Mouse (Mus musculus): ENCODE data around the gene Dnah5. TPM values are rescaled to one million over a fixed set of nuclear protein-coding genes. Genes with fewer than 3 reads are reported as not detected.

Gene Dnah5
- polyA plus RNA-seq, 1 experiment from 2014 or later = 0.17 TPM

GRCm38 (mm10) chr15:28188361-28189011, 15.1 kb upstream of the Dnah5 start:
- ATAC-seq (ENCODE audit: low FRiP score) = no peak
- Histone ChIP-seq H3K27me3 (peaks cover 11% of the 10 kb centered on the region; the same call in 1 of the 2 replicates), H3K4me3 (replicated peaks) (no peak overlapping the region), H3K36me3 (replicated peaks) (no peaks in the 10 kb centered on the region), H3K4me2 (no peak overlapping the region), H3K27ac (no peak overlapping the region), H3K4me1 (no peaks in the 10 kb centered on the region), H3K9ac (no peak overlapping the region), H3K9me3 (no peaks in the 10 kb centered on the region)
- WGBS = 71% methylated on average over 11 of the region's 11 CpGs

- ATAC-seq (ENCODE audit: low FRiP score) = no peak
- H3K27ac ChIP-seq = no peak overlapping the region
- H3K4me3 ChIP-seq (replicated peaks) = no peak overlapping the region
- H3K27me3 ChIP-seq = peaks cover 7% of the 10 kb centered on the region; the same call in 1 of the 2 replicates
- H3K4me1 ChIP-seq = no peaks in the 10 kb centered on the region
- WGBS = 50% methylated on average over 12 of the region's 12 CpGs
- no peak overlapping the region for H3K4me2 ChIP-seq
- no peaks in the 10 kb centered on the region for H3K9me3 ChIP-seq
- no peak overlapping the region for H3K9ac ChIP-seq
- H3K36me3 ChIP-seq (replicated peaks) = no peaks in the 10 kb centered on the region
Observed at GRCm38 (mm10) chr15:28189668-28190067, 13.9 kb upstream of the Dnah5 start.

DNA sequence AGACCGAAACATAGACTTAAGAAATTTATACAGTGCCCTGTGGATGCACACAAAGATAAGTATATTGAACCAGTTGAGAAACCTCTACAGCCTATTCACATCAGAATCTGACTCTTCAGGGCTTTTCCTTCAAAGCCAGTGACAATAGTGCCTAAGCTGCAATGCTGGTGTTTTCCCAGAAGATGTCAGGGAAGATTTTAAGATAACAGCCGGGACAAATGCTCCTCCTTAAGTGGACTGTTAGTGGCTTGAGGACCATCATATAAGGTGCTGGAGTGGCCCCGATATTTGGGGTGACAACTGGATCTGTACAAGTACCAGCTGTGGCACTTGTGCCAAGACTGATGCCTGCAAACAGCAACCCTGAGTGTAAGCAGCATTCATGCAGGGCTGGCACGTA, 4.9 kb upstream of the Dnah5 start:
- Histone ChIP-seq H3K4me2 (no peak overlapping the region), H3K4me3 (replicated peaks) (no peak overlapping the region), H3K4me1 (no peaks in the 10 kb centered on the region), H3K27me3 (peaks cover 50% of the 10 kb centered on the region), H3K9me3 (no peaks in the 10 kb centered on the region), H3K9ac (no peak overlapping the region), H3K36me3 (replicated peaks) (no peaks in the 10 kb centered on the region), H3K27ac (no peak overlapping the region)
- WGBS = 67% methylated on average over 4 of the region's 4 CpGs
- ATAC-seq (ENCODE audit: low FRiP score) = no peak

- H3K4me2 ChIP-seq = no peak overlapping the region
- no peaks in the 10 kb centered on the region for H3K9me3 ChIP-seq
- no peak overlapping the region for H3K9ac ChIP-seq
- no peak overlapping the region for H3K27ac ChIP-seq
- H3K4me3 ChIP-seq (replicated peaks) = no peak overlapping the region
- H3K27me3 ChIP-seq = peaks cover 69% of the 10 kb centered on the region
- no peaks in the 10 kb centered on the region for H3K36me3 ChIP-seq (replicated peaks)
- no peaks in the 10 kb centered on the region for H3K4me1 ChIP-seq
- ATAC-seq (ENCODE audit: low FRiP score) = no peak
- 81% methylated on average over 3 of the region's 3 CpGs for WGBS
Observed at GRCm38 (mm10) chr15:28204626-28205025, 1.1 kb downstream of the Dnah5 start.

GRCm38 (mm10) chr15:28207545-28207944, 4.0 kb downstream of the Dnah5 start:
- Histone ChIP-seq H3K4me3 (replicated peaks) (no peak overlapping the region), H3K4me1 (no peaks in the 10 kb centered on the region), H3K9me3 (no peaks in the 10 kb centered on the region), H3K27me3 (peaks cover 50% of the 10 kb centered on the region), H3K4me2 (no peak overlapping the region), H3K27ac (no peak overlapping the region), H3K36me3 (replicated peaks) (no peaks in the 10 kb centered on the region), H3K9ac (no peak overlapping the region)
- no peak for ATAC-seq (ENCODE audit: low FRiP score)
- WGBS = 58% methylated on average over 2 of the region's 2 CpGs

DNA sequence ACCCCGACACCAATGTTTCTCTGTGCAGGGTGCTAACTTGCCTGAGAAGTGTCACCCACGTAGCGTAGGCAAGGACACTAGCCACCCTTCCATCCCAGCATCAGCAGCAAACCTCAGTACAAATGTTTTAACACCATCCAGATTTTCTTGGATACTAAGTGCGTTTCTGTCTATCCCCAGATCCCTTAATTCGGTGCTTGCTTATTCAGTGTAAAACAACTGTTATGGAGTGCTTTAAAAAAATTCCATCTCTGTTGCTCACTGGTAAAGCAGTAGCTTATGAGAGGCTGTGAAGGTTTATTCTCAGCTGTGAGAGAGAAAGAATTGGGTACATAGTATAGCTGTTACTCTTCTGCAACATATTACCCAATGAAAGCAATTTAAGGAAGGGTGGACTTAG, 9.5 kb downstream of the Dnah5 start:
- no peak overlapping the region for H3K4me2 ChIP-seq
- 89% methylated on average over 5 of the region's 5 CpGs for WGBS
- no peaks in the 10 kb centered on the region for H3K9me3 ChIP-seq
- H3K4me3 ChIP-seq (replicated peaks) = no peak overlapping the region
- no peak overlapping the region for H3K27ac ChIP-seq
- H3K27me3 ChIP-seq = peaks cover 23% of the 10 kb centered on the region
- H3K9ac ChIP-seq = no peak overlapping the region
- no peaks in the 10 kb centered on the region for H3K4me1 ChIP-seq
- no peak for ATAC-seq (ENCODE audit: low FRiP score)
- no peaks in the 10 kb centered on the region for H3K36me3 ChIP-seq (replicated peaks)

GRCm38 (mm10) chr15:28216358-28216757, 12.8 kb downstream of the Dnah5 start:
- ATAC-seq (ENCODE audit: low FRiP score) = no peak
- H3K36me3 ChIP-seq (replicated peaks) = no peaks in the 10 kb centered on the region

DNA sequence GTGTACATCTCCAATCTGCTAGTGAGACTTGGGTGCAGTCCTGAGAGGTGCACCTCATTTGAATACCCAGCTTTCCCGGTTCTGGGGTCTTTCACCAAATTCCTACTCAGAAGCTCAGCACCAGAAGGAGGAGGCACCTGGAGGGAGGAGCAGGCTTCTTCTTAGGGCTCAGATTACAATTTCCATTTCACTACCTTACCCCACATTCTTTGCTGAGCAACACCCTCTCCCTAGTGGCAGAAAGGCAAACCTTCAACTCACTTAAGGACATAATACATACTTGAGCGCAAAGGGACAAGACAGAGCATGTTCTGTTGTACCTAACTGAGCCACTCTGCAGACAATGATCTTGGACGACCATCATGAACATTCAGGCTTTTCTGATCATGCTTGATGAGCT, 23.8 kb downstream of the Dnah5 start:
- 61% methylated on average over 3 of the region's 3 CpGs for WGBS
- no peak for ATAC-seq (ENCODE audit: low FRiP score)
- Histone ChIP-seq H3K4me3 (replicated peaks) (no peak overlapping the region), H3K27ac (no peak overlapping the region), H3K4me2 (no peak overlapping the region), H3K9me3 (no peaks in the 10 kb centered on the region), H3K36me3 (replicated peaks) (no peaks in the 10 kb centered on the region), H3K9ac (no peak overlapping the region), H3K27me3 (no peaks in the 10 kb centered on the region), H3K4me1 (no peaks in the 10 kb centered on the region)

More at GRCm38 (mm10) chr15:28216358-28216757, 12.8 kb downstream of the Dnah5 start:
- H3K9me3 ChIP-seq = no peaks in the 10 kb centered on the region
- H3K27ac ChIP-seq = no peak overlapping the region
- WGBS = 43% methylated on average over 8 of the region's 8 CpGs
- no peak overlapping the region for H3K4me2 ChIP-seq
- 0 out of 2 replicates have a peak, but pooled peaks cover 6% of the 10 kb centered on the region for H3K27me3 ChIP-seq
- no peak overlapping the region for H3K9ac ChIP-seq
- H3K4me3 ChIP-seq (replicated peaks) = no peak overlapping the region
- no peaks in the 10 kb centered on the region for H3K4me1 ChIP-seq

GRCm38 (mm10) chr15:28260250-28260649, 56.7 kb downstream of the Dnah5 start:
- H3K9me3 ChIP-seq = no peaks in the 10 kb centered on the region
- ATAC-seq (ENCODE audit: low FRiP score) = no peak
- 87% methylated on average over 1 of the region's 1 CpGs for WGBS
- H3K36me3 ChIP-seq (replicated peaks) = no peaks in the 10 kb centered on the region
- H3K27me3 ChIP-seq = no peaks in the 10 kb centered on the region
- no peak overlapping the region for H3K4me3 ChIP-seq (replicated peaks)
- H3K9ac ChIP-seq = no peak overlapping the region
- H3K4me2 ChIP-seq = no peak overlapping the region
- H3K27ac ChIP-seq = no peak overlapping the region
- H3K4me1 ChIP-seq = no peaks in the 10 kb centered on the region

- Histone ChIP-seq H3K9me3 (no peaks in the 10 kb centered on the region), H3K9ac (no peak overlapping the region), H3K27me3 (no peaks in the 10 kb centered on the region), H3K4me1 (no peaks in the 10 kb centered on the region), H3K36me3 (replicated peaks) (no peaks in the 10 kb centered on the region), H3K27ac (no peak overlapping the region), H3K4me3 (replicated peaks) (no peak overlapping the region), H3K4me2 (no peak overlapping the region)
- no peak for ATAC-seq (ENCODE audit: low FRiP score)
- 98% methylated on average over 4 of the region's 4 CpGs for WGBS
Observed at GRCm38 (mm10) chr15:28299438-28299837, 95.9 kb downstream of the Dnah5 start.

- Histone ChIP-seq H3K27me3 (no peaks in the 10 kb centered on the region), H3K36me3 (replicated peaks) (no peaks in the 10 kb centered on the region), H3K4me3 (replicated peaks) (no peak overlapping the region), H3K9me3 (no peaks in the 10 kb centered on the region), H3K4me1 (no peaks in the 10 kb centered on the region), H3K27ac (no peak overlapping the region), H3K9ac (no peak overlapping the region), H3K4me2 (no peak overlapping the region)
- ATAC-seq (ENCODE audit: low FRiP score) = no peak
- WGBS = 70% methylated on average over 8 of the region's 8 CpGs
Observed at GRCm38 (mm10) chr15:28307131-28307530, 103.6 kb downstream of the Dnah5 start.

GRCm38 (mm10) chr15:28307884-28308283, 104.3 kb downstream of the Dnah5 start:
- no peaks in the 10 kb centered on the region for H3K9me3 ChIP-seq
- WGBS = 77% methylated on average over 2 of the region's 2 CpGs
- no peaks in the 10 kb centered on the region for H3K36me3 ChIP-seq (replicated peaks)
- no peaks in the 10 kb centered on the region for H3K4me1 ChIP-seq
- no peaks in the 10 kb centered on the region for H3K27me3 ChIP-seq
- H3K9ac ChIP-seq = no peak overlapping the region
- ATAC-seq (ENCODE audit: low FRiP score) = no peak
- no peak overlapping the region for H3K4me3 ChIP-seq (replicated peaks)
- H3K4me2 ChIP-seq = no peak overlapping the region
- no peak overlapping the region for H3K27ac ChIP-seq

GRCm38 (mm10) chr15:28310516-28310915, 107.0 kb downstream of the Dnah5 start:
- no peak overlapping the region for H3K4me2 ChIP-seq
- ATAC-seq (ENCODE audit: low FRiP score) = no peak
- no peaks in the 10 kb centered on the region for H3K36me3 ChIP-seq (replicated peaks)
- H3K4me3 ChIP-seq (replicated peaks) = no peak overlapping the region
- no peaks in the 10 kb centered on the region for H3K27me3 ChIP-seq
- H3K4me1 ChIP-seq = no peaks in the 10 kb centered on the region
- H3K27ac ChIP-seq = no peak overlapping the region
- no peak overlapping the region for H3K9ac ChIP-seq
- WGBS = 91% methylated on average over 4 of the region's 4 CpGs
- no peaks in the 10 kb centered on the region for H3K9me3 ChIP-seq

Data from forebrain, embryonic 12.5 days (tissue).